Mouse (Mus musculus): ENCODE data around the gene Ttc1. TPM values are rescaled to one million over a fixed set of nuclear protein-coding genes. Genes with fewer than 3 reads are reported as not detected.

Gene Ttc1
- polyA plus RNA-seq, 1 experiment from 2014 or later, result 71.0 TPM

DNA sequence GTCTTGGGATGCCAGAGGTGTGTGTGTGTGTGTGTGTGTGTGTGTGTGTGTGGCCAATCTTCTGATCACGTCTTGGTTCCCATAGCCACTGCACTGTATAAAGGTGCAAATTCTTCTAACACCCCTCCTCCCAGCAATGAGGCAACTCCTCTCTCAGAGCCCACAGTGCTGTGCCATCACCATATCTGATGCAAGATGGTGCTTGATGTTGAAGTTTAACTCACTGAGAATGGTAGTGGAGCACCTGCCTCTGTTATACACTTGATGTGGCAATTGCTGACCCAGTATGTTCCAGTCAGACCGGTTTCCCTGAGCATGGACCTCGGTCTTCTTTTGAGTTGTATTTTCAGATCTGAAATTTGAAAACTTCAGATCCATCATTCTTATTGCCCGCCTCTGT is 22.3 kb upstream of the Ttc1 start:
- H3K36me3 ChIP-seq (ENCODE audit: insufficient read depth, low read length), result no peaks in the 10 kb centered on the region
- no peaks in the 10 kb centered on the region for H3K9me3 ChIP-seq (ENCODE audit: low read length)
- 79% methylated on average over 4 of the region's 4 CpGs for WGBS
- no peak overlapping the region for H3K9ac ChIP-seq (replicated peaks; ENCODE audit: low read length)
- H3K27ac ChIP-seq (ENCODE audit: low read length), result no peak overlapping the region
- no peaks in the 10 kb centered on the region for H3K27me3 ChIP-seq (ENCODE audit: insufficient read depth, low read length)
- no peak for ATAC-seq (ENCODE audit: low FRiP score, low TSS enrichment)
- no peak overlapping the region for H3K4me3 ChIP-seq (ENCODE audit: low read length)
- peaks cover 3% of the 10 kb centered on the region; the same call in 1 of the 2 replicates for H3K4me1 ChIP-seq (ENCODE audit: insufficient read depth, low read length)
- no peak overlapping the region for H3K4me2 ChIP-seq (replicated peaks; ENCODE audit: low read depth, low read length)

DNA sequence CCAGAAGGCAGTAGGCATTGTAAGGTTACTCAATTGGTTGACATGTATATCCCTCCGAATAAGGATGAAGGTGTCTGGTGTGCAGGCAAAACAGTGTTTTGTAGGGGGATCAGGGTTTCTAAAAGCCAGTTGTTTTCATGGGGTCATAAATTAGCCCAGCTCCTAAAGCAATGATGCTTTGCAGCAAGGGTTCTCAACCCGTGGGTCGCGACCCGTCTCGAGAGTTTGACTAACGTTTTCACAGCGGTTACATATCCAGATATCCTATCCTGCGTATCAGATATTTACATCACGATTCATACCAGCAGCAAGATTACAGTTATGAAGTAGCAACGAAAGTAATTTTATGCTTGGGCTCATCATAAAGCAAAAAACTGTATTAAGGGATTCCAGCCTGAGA is 19.9 kb upstream of the Ttc1 start:
- Histone ChIP-seq H3K4me3 (ENCODE audit: low read length) (peak overlapping the region; percentile 61), H3K4me1 (ENCODE audit: insufficient read depth, low read length) (0 out of 2 replicates have a peak, but pooled peaks cover 3% of the 10 kb centered on the region), H3K9me3 (ENCODE audit: low read length) (no peaks in the 10 kb centered on the region), H3K4me2 (replicated peaks; ENCODE audit: low read depth, low read length) (peak overlapping the region; percentile 84), H3K36me3 (ENCODE audit: insufficient read depth, low read length) (no peaks in the 10 kb centered on the region), H3K27me3 (ENCODE audit: insufficient read depth, low read length) (peaks cover 2% of the 10 kb centered on the region), H3K9ac (replicated peaks; ENCODE audit: low read length) (no peak overlapping the region), H3K27ac (ENCODE audit: low read length) (no peak overlapping the region)
- no peak for ATAC-seq (ENCODE audit: low FRiP score, low TSS enrichment)
- 39% methylated on average over 11 of the region's 11 CpGs for WGBS

- peak overlapping the region; percentile 61 for H3K4me3 ChIP-seq (ENCODE audit: low read length)
- peaks cover 2% of the 10 kb centered on the region for H3K27me3 ChIP-seq (ENCODE audit: insufficient read depth, low read length)
- H3K9ac ChIP-seq (replicated peaks; ENCODE audit: low read length), result peak overlapping the region; percentile 53
- H3K4me2 ChIP-seq (replicated peaks; ENCODE audit: low read depth, low read length), result peak overlapping the region; percentile 84
- H3K27ac ChIP-seq (ENCODE audit: low read length), result no peak overlapping the region
- ATAC-seq (ENCODE audit: low FRiP score, low TSS enrichment), result peak; percentile 87; the same call in 1 of the 2 replicates
- 4% methylated on average over 37 of the region's 37 CpGs for WGBS
- H3K9me3 ChIP-seq (ENCODE audit: low read length), result no peaks in the 10 kb centered on the region
- 0 out of 2 replicates have a peak, but pooled peaks cover 3% of the 10 kb centered on the region for H3K4me1 ChIP-seq (ENCODE audit: insufficient read depth, low read length)
- H3K36me3 ChIP-seq (ENCODE audit: insufficient read depth, low read length), result no peaks in the 10 kb centered on the region
These were observed 19.3 kb upstream of the Ttc1 start for GRCm38 (mm10) chr11:43766922-43767648.

DNA sequence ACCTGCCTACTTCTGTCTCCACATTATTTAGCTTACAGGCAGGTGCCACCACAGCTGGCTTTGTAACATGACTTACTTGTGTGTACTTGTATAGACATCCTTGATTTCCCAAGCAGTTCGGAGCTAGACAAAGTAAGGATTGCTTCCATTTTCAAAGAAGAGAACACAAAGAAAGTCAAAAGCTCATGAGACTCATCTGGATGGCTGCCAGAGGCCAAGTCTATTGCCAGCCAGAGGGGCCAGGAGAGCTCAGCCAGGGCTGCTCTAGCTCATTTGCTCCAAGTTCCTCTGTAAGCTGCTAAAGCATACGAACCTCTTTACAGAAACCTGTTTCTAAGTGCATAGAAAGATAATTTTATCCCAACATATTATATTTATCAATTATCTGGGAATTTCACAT is 10.6 kb upstream of the Ttc1 start:
- no peak for ATAC-seq (ENCODE audit: low FRiP score, low TSS enrichment)
- WGBS, result 76% methylated on average over 2 of the region's 2 CpGs
- Histone ChIP-seq H3K27ac (ENCODE audit: low read length) (no peak overlapping the region), H3K36me3 (ENCODE audit: insufficient read depth, low read length) (no peaks in the 10 kb centered on the region), H3K27me3 (ENCODE audit: insufficient read depth, low read length) (peaks cover 1% of the 10 kb centered on the region; the same call in 1 of the 2 replicates), H3K4me1 (ENCODE audit: insufficient read depth, low read length) (no peaks in the 10 kb centered on the region), H3K9me3 (ENCODE audit: low read length) (no peaks in the 10 kb centered on the region), H3K4me3 (ENCODE audit: low read length) (no peak overlapping the region), H3K9ac (replicated peaks; ENCODE audit: low read length) (no peak overlapping the region), H3K4me2 (replicated peaks; ENCODE audit: low read depth, low read length) (no peak overlapping the region)

- Histone ChIP-seq H3K36me3 (ENCODE audit: insufficient read depth, low read length) (no peaks in the 10 kb centered on the region), H3K27ac (ENCODE audit: low read length) (no peak overlapping the region), H3K9ac (replicated peaks; ENCODE audit: low read length) (no peak overlapping the region), H3K9me3 (ENCODE audit: low read length) (no peaks in the 10 kb centered on the region), H3K4me3 (ENCODE audit: low read length) (no peak overlapping the region), H3K4me1 (ENCODE audit: insufficient read depth, low read length) (no peaks in the 10 kb centered on the region), H3K4me2 (replicated peaks; ENCODE audit: low read depth, low read length) (no peak overlapping the region), H3K27me3 (ENCODE audit: insufficient read depth, low read length) (no peaks in the 10 kb centered on the region)
- WGBS, result 68% methylated on average over 5 of the region's 5 CpGs
- ATAC-seq (ENCODE audit: low FRiP score, low TSS enrichment), result no peak
These were observed 7.6 kb upstream of the Ttc1 start for GRCm38 (mm10) chr11:43755411-43755810.

GRCm38 (mm10) chr11:43754568-43754967 is 6.8 kb upstream of the Ttc1 start:
- Histone ChIP-seq H3K27ac (ENCODE audit: low read length) (no peak overlapping the region), H3K4me1 (ENCODE audit: insufficient read depth, low read length) (no peaks in the 10 kb centered on the region), H3K4me2 (replicated peaks; ENCODE audit: low read depth, low read length) (no peak overlapping the region), H3K27me3 (ENCODE audit: insufficient read depth, low read length) (no peaks in the 10 kb centered on the region), H3K9me3 (ENCODE audit: low read length) (no peaks in the 10 kb centered on the region), H3K9ac (replicated peaks; ENCODE audit: low read length) (no peak overlapping the region), H3K36me3 (ENCODE audit: insufficient read depth, low read length) (no peaks in the 10 kb centered on the region), H3K4me3 (ENCODE audit: low read length) (no peak overlapping the region)
- ATAC-seq (ENCODE audit: low FRiP score, low TSS enrichment), result no peak
- 65% methylated on average over 1 of the region's 1 CpGs for WGBS

DNA sequence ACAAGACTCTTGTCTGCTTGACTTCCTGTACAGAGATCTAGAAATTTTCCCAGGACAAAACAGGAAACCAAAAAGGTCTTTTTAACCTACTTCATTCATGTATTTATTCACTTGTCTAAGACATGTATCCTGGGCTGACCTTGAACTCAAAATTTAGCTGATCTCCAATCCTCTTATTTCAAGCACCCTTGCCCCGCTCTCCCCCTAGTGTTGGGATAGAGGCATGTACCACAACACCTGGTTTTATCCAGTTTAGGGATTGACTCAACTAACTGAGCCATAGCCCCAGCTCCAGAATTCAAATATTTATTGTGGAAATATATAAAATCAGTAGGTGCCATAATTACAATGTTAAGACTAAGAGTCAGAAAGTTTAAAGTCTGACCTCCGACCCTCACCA is 3.7 kb upstream of the Ttc1 start:
- no peaks in the 10 kb centered on the region for H3K9me3 ChIP-seq (ENCODE audit: low read length)
- H3K9ac ChIP-seq (replicated peaks; ENCODE audit: low read length), result no peak overlapping the region
- H3K27me3 ChIP-seq (ENCODE audit: insufficient read depth, low read length), result no peaks in the 10 kb centered on the region
- no peak overlapping the region for H3K27ac ChIP-seq (ENCODE audit: low read length)
- peaks cover 12% of the 10 kb centered on the region for H3K4me1 ChIP-seq (ENCODE audit: insufficient read depth, low read length)
- H3K36me3 ChIP-seq (ENCODE audit: insufficient read depth, low read length), result no peaks in the 10 kb centered on the region
- no peak overlapping the region for H3K4me3 ChIP-seq (ENCODE audit: low read length)
- no peak for ATAC-seq (ENCODE audit: low FRiP score, low TSS enrichment)
- WGBS, result 68% methylated on average over 2 of the region's 2 CpGs
- no peak overlapping the region for H3K4me2 ChIP-seq (replicated peaks; ENCODE audit: low read depth, low read length)

GRCm38 (mm10) chr11:43728737-43729301 is 19.0 kb downstream of the Ttc1 start:
- no peaks in the 10 kb centered on the region for H3K9me3 ChIP-seq (ENCODE audit: low read length)
- no peak overlapping the region for H3K9ac ChIP-seq (replicated peaks; ENCODE audit: low read length)
- H3K4me2 ChIP-seq (replicated peaks; ENCODE audit: low read depth, low read length), result no peak overlapping the region
- WGBS, result 38% methylated on average over 7 of the region's 7 CpGs
- peaks cover 8% of the 10 kb centered on the region; the same call in 1 of the 2 replicates for H3K4me1 ChIP-seq (ENCODE audit: insufficient read depth, low read length)
- no peak overlapping the region for H3K4me3 ChIP-seq (ENCODE audit: low read length)
- H3K27ac ChIP-seq (ENCODE audit: low read length), result 0 out of 2 replicates have a peak overlapping the region, but pooled peaks have one; percentile 12
- peaks cover 28% of the 10 kb centered on the region for H3K36me3 ChIP-seq (ENCODE audit: insufficient read depth, low read length)
- peak; percentile 23; the same call in 1 of the 2 replicates for ATAC-seq (ENCODE audit: low FRiP score, low TSS enrichment)
- no peaks in the 10 kb centered on the region for H3K27me3 ChIP-seq (ENCODE audit: insufficient read depth, low read length)

- Histone ChIP-seq H3K36me3 (ENCODE audit: insufficient read depth, low read length) (peaks cover 24% of the 10 kb centered on the region), H3K4me1 (ENCODE audit: insufficient read depth, low read length) (peaks cover 8% of the 10 kb centered on the region; the same call in 1 of the 2 replicates), H3K4me2 (replicated peaks; ENCODE audit: low read depth, low read length) (no peak overlapping the region), H3K27me3 (ENCODE audit: insufficient read depth, low read length) (no peaks in the 10 kb centered on the region), H3K27ac (ENCODE audit: low read length) (no peak overlapping the region), H3K4me3 (ENCODE audit: low read length) (no peak overlapping the region), H3K9ac (replicated peaks; ENCODE audit: low read length) (no peak overlapping the region), H3K9me3 (ENCODE audit: low read length) (no peaks in the 10 kb centered on the region)
- 68% methylated on average over 7 of the region's 7 CpGs for WGBS
- no peak for ATAC-seq (ENCODE audit: low FRiP score, low TSS enrichment)
These were observed 20.0 kb downstream of the Ttc1 start for GRCm38 (mm10) chr11:43727796-43728195.

DNA sequence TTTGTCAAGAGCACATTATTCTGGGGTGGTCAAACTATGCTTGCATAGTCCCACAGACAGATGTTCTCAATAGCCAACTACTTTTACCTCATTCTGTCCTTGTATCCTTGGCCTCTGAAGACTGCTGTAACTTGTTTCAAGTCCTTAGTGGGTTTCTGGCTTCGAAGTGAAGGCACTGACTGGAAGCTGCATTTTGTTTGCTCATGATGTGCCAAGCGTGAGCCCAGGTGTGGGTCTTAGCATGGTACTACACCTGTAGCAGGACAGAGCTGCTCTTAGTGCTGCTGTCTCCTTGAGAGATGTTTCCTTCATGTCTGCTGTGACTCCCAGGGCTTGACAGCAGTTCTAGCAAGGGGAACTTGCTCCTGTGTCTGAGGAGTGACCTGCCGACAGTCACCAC is 24.4 kb downstream of the Ttc1 start:
- Histone ChIP-seq H3K4me3 (ENCODE audit: low read length) (no peak overlapping the region), H3K9ac (replicated peaks; ENCODE audit: low read length) (no peak overlapping the region), H3K4me2 (replicated peaks; ENCODE audit: low read depth, low read length) (no peak overlapping the region), H3K27ac (ENCODE audit: low read length) (no peak overlapping the region), H3K36me3 (ENCODE audit: insufficient read depth, low read length) (peaks cover 23% of the 10 kb centered on the region), H3K4me1 (ENCODE audit: insufficient read depth, low read length) (peaks cover 3% of the 10 kb centered on the region; the same call in 1 of the 2 replicates), H3K27me3 (ENCODE audit: insufficient read depth, low read length) (no peaks in the 10 kb centered on the region), H3K9me3 (ENCODE audit: low read length) (no peaks in the 10 kb centered on the region)
- ATAC-seq (ENCODE audit: low FRiP score, low TSS enrichment), result no peak
- WGBS, result 90% methylated on average over 3 of the region's 3 CpGs

Data from kidney, embryonic 16.5 days (tissue).